11 mouse cellular contexts compared by ENCODE assay signal in genomic region chr7:4860926-4861325, GRCm38 (mm10). TPM values are rescaled to one million over a fixed set of nuclear protein-coding genes. Genes with fewer than 3 reads are reported as not detected.
"Had no signal": no experiment of that assay in that cellular context is flagged by ENCODE, and none has a peak within 500 bp of the region (broad histone marks: within the 10 kb centered on the region; RNA-seq: fewer than 3 reads in every experiment).

No protein-coding gene starts in this region.

RNA-seq across cellular contexts. Expression of gene Shisa7, which starts 16.4 kb away (rescaled TPM):
- total RNA-seq: monocyte, adult 5-6 weeks; neutrophil, adult 5-6 weeks had no signal
- polyA plus RNA-seq: liver, postnatal 0 days; macrophage had no signal

RNA-seq across cellular contexts. Expression of gene Gm36210, which starts 45.4 kb away (rescaled TPM):
- total RNA-seq: megakaryocyte progenitor cell, adult 5-6 weeks; midbrain, postnatal 0 days; monocyte, adult 5-6 weeks; neutrophil, adult 5-6 weeks had no signal
- polyA plus RNA-seq: liver, postnatal 0 days; lung, embryonic 15.5 days; lung, postnatal 0 days; macrophage; midbrain, embryonic 11.5 days; stomach, embryonic 15.5 days; stomach, postnatal 0 days had no signal
